ENCODE assay signal across 9 mouse cellular contexts in the genomic region with DNA sequence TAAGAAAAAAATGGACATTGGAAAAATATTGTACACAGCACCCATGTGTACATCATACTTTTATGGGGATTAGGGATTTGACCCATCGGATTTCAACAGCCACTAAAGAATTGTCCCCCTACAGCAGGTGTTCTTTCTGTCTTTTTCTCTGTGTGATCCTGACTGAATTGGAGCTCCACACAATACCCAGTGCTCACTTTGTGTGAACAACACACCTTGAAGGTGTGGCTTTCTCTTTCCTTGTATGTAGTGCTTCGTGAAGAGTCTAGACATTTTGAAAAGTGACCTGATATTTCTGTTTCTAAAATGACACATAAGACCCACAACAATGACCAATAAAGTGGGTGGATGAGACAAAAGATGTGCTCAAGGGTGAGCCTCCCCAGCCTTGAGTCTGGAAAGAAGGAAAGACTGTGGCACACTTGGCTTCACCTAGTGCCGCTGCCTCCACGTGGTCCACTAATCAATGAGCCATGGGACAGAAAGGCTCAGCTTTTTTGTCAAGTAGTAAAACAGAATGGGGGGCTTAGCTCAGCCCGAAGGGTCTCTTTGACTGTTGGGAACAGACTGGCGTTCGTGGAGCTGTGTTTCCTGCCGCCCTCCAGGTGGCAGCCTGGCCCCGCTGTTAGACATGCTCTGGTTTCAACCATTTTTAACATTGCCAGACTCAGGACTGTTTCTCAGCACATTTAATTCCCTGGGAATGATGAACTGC. TPM values are rescaled to one million over a fixed set of nuclear protein-coding genes. Genes with fewer than 3 reads are reported as not detected.
DNase-seq lines count a peak whose midpoint lies in the region; ATAC-seq and TF ChIP-seq lines count a peak whose summit lies in the region.
"Had no signal": no experiment of that assay in that cellular context is flagged by ENCODE, and none has a peak within 500 bp of the region (broad histone marks: within the 10 kb centered on the region; RNA-seq: fewer than 3 reads in every experiment).

No protein-coding gene starts in this region.

- H3K4me2 ChIP-seq in hindbrain, embryonic 16.5 days (ENCODE audit: low read length): no peak overlapping the region
- no peak overlapping the region for H3K4me2 ChIP-seq in midbrain, embryonic 12.5 days (replicated peaks)
- no peak overlapping the region for H3K4me2 ChIP-seq in stomach, postnatal 0 days (replicated peaks; ENCODE audit: low read depth)

- peak; percentile 93 for ATAC-seq in hindbrain, embryonic 16.5 days
- ATAC-seq in midbrain, embryonic 12.5 days (ENCODE audit: low FRiP score, low read depth): peak; percentile 82
- ATAC-seq in stomach, postnatal 0 days (ENCODE audit: low FRiP score, low TSS enrichment): 0 out of 2 replicates have a peak, but pooled peaks have one; percentile 51

- intact Hi-C loops in left cerebral cortex, postnatal 10 days (cut with DNase I): loop anchor here (2.0 to 5.0 kb wide), 3 partner anchors 512 to 1087 kb away; no protein-coding TSS in a partner anchor

- no peak for TF ChIP-seq EP300 in stomach, postnatal 0 days (optimal IDR thresholded peaks at IDR 0.05)

- no peak overlapping the region for H3K27ac ChIP-seq in hindbrain, embryonic 16.5 days (ENCODE audit: low read depth, low read length)
- no peak overlapping the region for H3K27ac ChIP-seq in midbrain, embryonic 12.5 days (replicated peaks)
- H3K27ac ChIP-seq in stomach, postnatal 0 days (replicated peaks): no peak overlapping the region
- H3K27ac ChIP-seq: stomach, embryonic 15.5 days had no signal

- peak; percentile 88 for TF ChIP-seq CTCF in stomach, postnatal 0 days (IDR thresholded peaks at IDR 0.05; ENCODE audit: low read depth)

- H3K9ac ChIP-seq in hindbrain, embryonic 16.5 days (ENCODE audit: low read depth, low read length): peak overlapping the region; percentile 5; the same call in 1 of the 2 replicates
- no peak overlapping the region for H3K9ac ChIP-seq in midbrain, embryonic 12.5 days (replicated peaks)
- H3K9ac ChIP-seq in stomach, postnatal 0 days (ENCODE audit: low read length): no peak overlapping the region
- H3K9ac ChIP-seq: stomach, embryonic 15.5 days had no signal

- peaks cover 6% of the 10 kb centered on the region for H3K4me1 ChIP-seq in hindbrain, embryonic 16.5 days (ENCODE audit: control insufficient read depth, insufficient read depth, low read depth, low read length)
- H3K4me1 ChIP-seq in midbrain, embryonic 12.5 days: peaks cover 7% of the 10 kb centered on the region
- H3K4me1 ChIP-seq in stomach, postnatal 0 days (replicated peaks; ENCODE audit: control insufficient read depth, insufficient read depth): no peaks in the 10 kb centered on the region
- H3K4me1 ChIP-seq: stomach, embryonic 15.5 days had no signal

- no peaks in the 10 kb centered on the region for H3K27me3 ChIP-seq in hindbrain, embryonic 16.5 days (replicated peaks; ENCODE audit: control insufficient read depth, insufficient read depth, low read length)
- H3K27me3 ChIP-seq in midbrain, embryonic 12.5 days: no peaks in the 10 kb centered on the region
- no peaks in the 10 kb centered on the region for H3K27me3 ChIP-seq in stomach, postnatal 0 days (ENCODE audit: control insufficient read depth, insufficient read depth, low read length)
- H3K27me3 ChIP-seq: stomach, embryonic 15.5 days had no signal

- peak; percentile 32 to 46 for DNase-seq in adrenal gland, adult 18-20 months (ENCODE audit: low spot score in 2 of 2)
- DNase-seq in cerebellum, adult 9-11 months: peak; percentile 37
- peak; percentile 38 to 69 for DNase-seq in frontal cortex, postnatal 14 days (ENCODE audit: low spot score in 2 of 2)
- DNase-seq in left cerebral cortex, postnatal 10 days (ENCODE audit: extremely low spot score in 1 of 2, low spot score in 2 of 2): peak; percentile 68 to 71
- DNase-seq in stomach, postnatal 0 days (ENCODE audit: low spot score): peak; percentile 48

- WGBS in hindbrain, embryonic 16.5 days: 20% methylated on average over 9 of the region's 9 CpGs
- WGBS in midbrain, embryonic 12.5 days: 20% methylated on average over 9 of the region's 9 CpGs
- WGBS in stomach, postnatal 0 days: 25% methylated on average over 9 of the region's 9 CpGs

- no peaks in the 10 kb centered on the region for H3K36me3 ChIP-seq in hindbrain, embryonic 16.5 days (ENCODE audit: control insufficient read depth, insufficient read depth, low read length)
- no peaks in the 10 kb centered on the region for H3K36me3 ChIP-seq in midbrain, embryonic 12.5 days
- no peaks in the 10 kb centered on the region for H3K36me3 ChIP-seq in stomach, postnatal 0 days (ENCODE audit: control insufficient read depth, insufficient read depth, low read length)
- H3K36me3 ChIP-seq: stomach, embryonic 15.5 days had no signal

- no peaks in the 10 kb centered on the region for H3K9me3 ChIP-seq in hindbrain, embryonic 16.5 days (ENCODE audit: control insufficient read depth, low read length)
- H3K9me3 ChIP-seq in midbrain, embryonic 12.5 days: no peaks in the 10 kb centered on the region
- H3K9me3 ChIP-seq in stomach, postnatal 0 days (ENCODE audit: control insufficient read depth, low read length): no peaks in the 10 kb centered on the region
- H3K9me3 ChIP-seq: stomach, embryonic 15.5 days had no signal

- H3K4me3 ChIP-seq in hindbrain, embryonic 16.5 days (ENCODE audit: low read length): no peak overlapping the region
- no peak overlapping the region for H3K4me3 ChIP-seq in midbrain, embryonic 12.5 days
- no peak overlapping the region for H3K4me3 ChIP-seq in stomach, postnatal 0 days (ENCODE audit: low read depth, low read length)
- H3K4me3 ChIP-seq: erythroblast, embryonic 14.5 days; stomach, embryonic 15.5 days had no signal

RNA-seq across cellular contexts. Expression of gene Sema6d, which starts 10.9 kb away (rescaled TPM):
- total RNA-seq in adrenal gland, adult 18-20 months (2021): 10 to 100 TPM in 1 of 2 experiments, 1 to 10 TPM in 1; 5.9 to 10.4 TPM
- 41.3 and 45.2 TPM in 2 replicates for polyA plus RNA-seq in hindbrain, embryonic 16.5 days (2015; fragmentation: Nextera tagmentation; extraction: Ambion mirVana)
- 10 to 100 TPM; 71.8 to 78.0 TPM for total RNA-seq in left cerebral cortex, postnatal 10 days (2021)
- polyA plus RNA-seq in midbrain, embryonic 12.5 days (2016; fragmentation: Nextera tagmentation; extraction: Ambion mirVana): 16.5 and 17.5 TPM in 2 replicates
- polyA plus RNA-seq in stomach, postnatal 0 days (2015; fragmentation: Nextera tagmentation; extraction: Ambion mirVana): 2.1 and 2.2 TPM in 2 replicates
